Comparison of ENCODE assay signal across 18 mouse cellular contexts in genomic region chr6:108434816-108435215, GRCm38 (mm10).
A peak's percentile ranks its signal among the peaks of the same experiment; 100 is the strongest.
DNase-seq lines count a peak whose midpoint lies in the region; ATAC-seq and TF ChIP-seq lines count a peak whose summit lies in the region.
"Had no signal": no experiment of that assay in that cellular context is flagged by ENCODE, and none has a peak within 500 bp of the region (broad histone marks: within the 10 kb centered on the region; RNA-seq: fewer than 3 reads in every experiment).

No protein-coding gene starts in this region.

- peak overlapping the region; percentile 51; the same call in 1 of the 2 replicates for H3K27ac ChIP-seq in kidney, adult 2 months (ENCODE audit: insufficient read depth, low read depth, low read length)
- peak overlapping the region; percentile 65 for H3K27ac ChIP-seq in left cerebral cortex, adult 2 months
- peak overlapping the region; percentile 70; the same call in 1 of the 2 replicates for H3K27ac ChIP-seq in olfactory bulb, adult 2 months (ENCODE audit: insufficient read depth, low read depth, low read length)
- H3K27ac ChIP-seq in forebrain, embryonic 16.5 days (ENCODE audit: low read length), result no peak overlapping the region
- H3K27ac ChIP-seq: embryonic facial prominence, embryonic 10.5 days; forebrain, embryonic 13.5 days had no signal

- no peaks in the 10 kb centered on the region for H3K27me3 ChIP-seq in kidney, adult 2 months (replicated peaks; ENCODE audit: control insufficient read depth, insufficient read depth, low read length)
- no peaks in the 10 kb centered on the region for H3K27me3 ChIP-seq in forebrain, embryonic 16.5 days (replicated peaks; ENCODE audit: control insufficient read depth, insufficient read depth, low read length)
- H3K27me3 ChIP-seq: embryonic facial prominence, embryonic 12.5 days; forebrain, embryonic 13.5 days; forebrain, embryonic 15.5 days had no signal

- no peak for ATAC-seq in forebrain, embryonic 16.5 days

- no peak overlapping the region for H3K4me3 ChIP-seq in kidney, adult 2 months (ENCODE audit: insufficient read depth, low read depth, low read length)
- H3K4me3 ChIP-seq in left cerebral cortex, adult 2 months, result no peak overlapping the region
- H3K4me3 ChIP-seq in olfactory bulb, adult 2 months (ENCODE audit: insufficient read depth, low read depth, low read length), result no peak overlapping the region
- no peak overlapping the region for H3K4me3 ChIP-seq in forebrain, embryonic 16.5 days (replicated peaks; ENCODE audit: low read length)
- H3K4me3 ChIP-seq: embryonic facial prominence, embryonic 10.5 days; embryonic facial prominence, embryonic 12.5 days; forebrain, embryonic 13.5 days; forebrain, embryonic 15.5 days had no signal

- intact Hi-C loops in left cerebral cortex, adult 2 months (cut with DNase I), result no loop called here

- H3K4me1 ChIP-seq in kidney, adult 2 months (ENCODE audit: control insufficient read depth, insufficient read depth, low read length), result peaks cover 13% of the 10 kb centered on the region
- H3K4me1 ChIP-seq in olfactory bulb, adult 2 months (ENCODE audit: control insufficient read depth, insufficient read depth, low read length), result peaks cover 15% of the 10 kb centered on the region
- peaks cover 3% of the 10 kb centered on the region; the same call in 1 of the 2 replicates for H3K4me1 ChIP-seq in forebrain, embryonic 16.5 days (replicated peaks; ENCODE audit: control insufficient read depth, insufficient read depth, low read length)
- H3K4me1 ChIP-seq: forebrain, embryonic 13.5 days had no signal

- no peak overlapping the region for H3K9ac ChIP-seq in forebrain, embryonic 16.5 days (replicated peaks; ENCODE audit: low read depth, low read length)
- H3K9ac ChIP-seq: embryonic facial prominence, embryonic 12.5 days; forebrain, embryonic 13.5 days; forebrain, embryonic 15.5 days had no signal

- TF ChIP-seq CTCF in kidney, adult 2 months (conservative IDR thresholded peaks at IDR 0.05; ENCODE audit: insufficient read depth, insufficient read length, low read depth, low read length), result no peak
- TF ChIP-seq CTCF in left cerebral cortex, adult 2 months (IDR thresholded peaks at IDR 0.05), result no peak
- no peak for TF ChIP-seq CTCF in olfactory bulb, adult 2 months (IDR thresholded peaks at IDR 0.05; ENCODE audit: insufficient read depth, low read depth, low read length)

- no peak for TF ChIP-seq POLR2A in kidney, adult 2 months (IDR thresholded peaks at IDR 0.05; ENCODE audit: low read depth, low read length)
- no peak for TF ChIP-seq POLR2A in olfactory bulb, adult 2 months (IDR thresholded peaks at IDR 0.05; ENCODE audit: insufficient read depth, low read depth, low read length)

- WGBS in kidney, adult 2 months, result 81% methylated on average over 6 of the region's 6 CpGs
- 39% methylated on average over 6 of the region's 6 CpGs for WGBS in olfactory bulb, adult 2 months
- 69% methylated on average over 6 of the region's 6 CpGs for WGBS in forebrain, embryonic 16.5 days

- H3K36me3 ChIP-seq in kidney, adult 2 months (ENCODE audit: control insufficient read depth, insufficient read depth, low read length), result peaks cover 6% of the 10 kb centered on the region
- no peaks in the 10 kb centered on the region for H3K36me3 ChIP-seq in forebrain, embryonic 16.5 days (ENCODE audit: control insufficient read depth, insufficient read depth)
- H3K36me3 ChIP-seq: embryonic facial prominence, embryonic 12.5 days; forebrain, embryonic 15.5 days had no signal

- no peak overlapping the region for H3K4me2 ChIP-seq in forebrain, embryonic 16.5 days (ENCODE audit: low read length)
- H3K4me2 ChIP-seq: embryonic facial prominence, embryonic 12.5 days; forebrain, embryonic 13.5 days; forebrain, embryonic 15.5 days had no signal

- H3K9me3 ChIP-seq in forebrain, embryonic 16.5 days (ENCODE audit: control insufficient read depth, low read length), result no peaks in the 10 kb centered on the region
- H3K9me3 ChIP-seq: embryonic facial prominence, embryonic 10.5 days; embryonic facial prominence, embryonic 12.5 days; forebrain, embryonic 13.5 days; forebrain, embryonic 15.5 days had no signal

- no peak for DNase-seq in kidney, adult 2 months
- no peak for DNase-seq in kidney, postnatal 14 days
- DNase-seq in left cerebral cortex, adult 2 months (ENCODE audit: extremely low spot score in 1 of 2, low spot score in 2 of 2), result no peak
- DNase-seq in left cerebral cortex, adult 18-20 months (ENCODE audit: low spot score in 2 of 2), result no peak
- peak; percentile 62 for DNase-seq in brain, adult 2 months (ENCODE audit: low read depth, low spot score)
- DNase-seq: adrenal gland, postnatal 10 days; adrenal gland, postnatal 25 days; cerebellum, adult 11-12 months; cerebellum, adult 2 months; cerebellum, adult 9-10 months; cerebellum, postnatal 10 days; cerebellum, postnatal 25 days had no signal
